Mouse (Mus musculus): Measurements from ENCODE around the gene H2afx. TPM values are rescaled to one million over a fixed set of nuclear protein-coding genes. Genes with fewer than 3 reads are reported as not detected.
"Not testable (repeated sequence)": the region's sequence is repeated elsewhere in the genome, so short reads cannot be mapped to it uniquely, and the experiment has no call there.

Gene H2afx
- polyA plus RNA-seq, 1 experiment from 2014 or later = 128 TPM

DNA sequence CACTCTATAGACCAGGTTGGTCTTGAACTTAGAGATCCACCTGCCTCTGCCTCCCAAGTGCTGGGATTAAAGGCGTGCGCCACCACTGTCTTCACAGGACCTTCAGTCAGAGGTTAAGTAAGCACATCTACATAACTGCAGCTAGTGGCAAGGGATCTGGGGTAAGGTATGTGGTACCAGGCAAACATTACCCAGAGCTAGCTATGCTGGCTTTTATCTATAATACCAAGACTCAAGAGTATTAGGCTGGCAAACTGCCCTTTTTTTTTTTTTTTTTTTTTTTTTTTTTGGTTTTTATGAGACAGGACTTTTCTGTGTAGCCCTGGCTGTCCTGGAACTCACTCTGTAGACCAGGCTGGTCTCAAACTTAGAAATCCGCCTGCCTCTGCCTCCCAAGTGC lies 34.5 kb upstream of the H2afx start:
- WGBS = 97% methylated on average over 3 of the region's 3 CpGs
- peaks cover 74% of the 10 kb centered on the region for H3K36me3 ChIP-seq (ENCODE audit: control insufficient read depth, insufficient read depth, low read length)
- DNase-seq; H3K27me3 ChIP-seq (ENCODE audit: control insufficient read depth, insufficient read depth, low read length); H3K4me2 ChIP-seq (ENCODE audit: low read length); H3K9me3 ChIP-seq (ENCODE audit: control insufficient read depth, low read length); H3K27ac ChIP-seq (replicated peaks; ENCODE audit: low read depth, low read length); H3K4me1 ChIP-seq (ENCODE audit: control insufficient read depth, insufficient read depth, low read length); ATAC-seq (ENCODE audit: low FRiP score, low TSS enrichment); H3K9ac ChIP-seq (replicated peaks; ENCODE audit: low read length); H3K4me3 ChIP-seq (replicated peaks; ENCODE audit: low read depth, low read length): not testable (repeated sequence)

DNA sequence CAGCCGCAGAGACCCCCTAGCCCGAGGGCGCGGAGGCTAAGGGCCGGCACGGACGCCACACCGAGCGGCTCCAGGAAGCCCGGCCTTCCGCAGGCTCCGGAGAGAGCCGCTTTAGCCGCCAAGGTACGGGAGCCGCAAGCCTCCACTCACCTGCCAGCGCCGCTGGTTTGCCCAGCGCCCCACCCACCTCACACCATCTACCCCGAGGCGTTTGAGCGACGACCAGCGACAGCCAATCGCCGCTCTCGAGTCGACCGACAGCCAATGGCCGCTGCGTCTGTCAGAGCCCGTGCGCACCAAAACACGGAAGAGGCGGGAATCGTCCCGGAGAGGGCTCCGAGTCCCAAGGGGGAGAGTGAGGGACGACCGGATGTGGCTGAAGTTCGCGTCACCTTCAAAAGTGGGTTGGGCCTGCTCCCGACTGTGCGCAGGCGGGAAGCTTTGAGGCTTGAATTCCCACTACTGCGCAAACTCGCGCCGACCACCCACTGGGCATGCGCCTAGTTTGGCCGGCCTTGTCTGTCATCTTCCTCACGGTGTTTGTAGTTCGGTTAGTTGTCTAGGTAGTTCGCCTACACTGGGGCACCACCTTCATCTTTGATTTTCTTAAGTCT lies 28.9 kb upstream of the H2afx start, which contains the start of gene Hinfp:
Gene Hinfp, minus strand, starts transcription at position 206 of the 614 bp plus-strand sequence.
- DNase-seq (peak; percentile 100), ATAC-seq (ENCODE audit: low FRiP score, low TSS enrichment) (peak; percentile 98)
- H3K27me3 ChIP-seq (ENCODE audit: control insufficient read depth, insufficient read depth, low read length) = no peaks in the 10 kb centered on the region
- whole genome bisulfite sequencing = 0% methylated on average over 54 of the region's 54 CpGs
- peak within 1 kb of the TSS; percentile 89 for H3K4me3 ChIP-seq (replicated peaks; ENCODE audit: low read depth, low read length)
- H3K9me3 ChIP-seq (ENCODE audit: control insufficient read depth, low read length) = no peaks in the 10 kb centered on the region
- H3K4me1 ChIP-seq (ENCODE audit: control insufficient read depth, insufficient read depth, low read length) = peaks cover 5% of the 10 kb centered on the region
- H3K4me2 ChIP-seq (ENCODE audit: low read length) = peak within 1 kb of the TSS; percentile 64
- peak within 1 kb of the TSS; percentile 86 for H3K27ac ChIP-seq (replicated peaks; ENCODE audit: low read depth, low read length)
- peak within 1 kb of the TSS; percentile 85 for H3K9ac ChIP-seq (replicated peaks; ENCODE audit: low read length)
- H3K36me3 ChIP-seq (ENCODE audit: control insufficient read depth, insufficient read depth, low read length) = peaks cover 24% of the 10 kb centered on the region

DNA sequence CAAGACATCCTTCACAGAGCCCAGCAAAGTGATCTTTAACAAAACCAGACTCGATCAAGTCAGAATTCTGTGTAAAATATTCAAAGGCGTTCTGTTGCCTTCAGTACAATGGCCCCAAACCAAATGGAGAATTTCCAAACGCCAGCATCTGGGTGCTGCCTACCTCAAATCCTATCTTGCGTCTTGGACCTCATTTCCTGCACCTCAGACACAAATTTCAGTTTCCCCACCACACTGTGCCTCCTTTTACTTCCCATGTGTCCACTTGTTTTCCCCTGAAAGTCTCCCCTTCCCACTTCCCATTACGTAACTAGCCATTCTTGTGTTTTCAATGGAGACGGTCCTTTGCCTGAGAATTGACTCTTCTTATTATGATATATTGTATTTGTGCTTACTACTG lies 28.0 kb upstream of the H2afx start:
- WGBS = 92% methylated on average over 6 of the region's 6 CpGs

DNA sequence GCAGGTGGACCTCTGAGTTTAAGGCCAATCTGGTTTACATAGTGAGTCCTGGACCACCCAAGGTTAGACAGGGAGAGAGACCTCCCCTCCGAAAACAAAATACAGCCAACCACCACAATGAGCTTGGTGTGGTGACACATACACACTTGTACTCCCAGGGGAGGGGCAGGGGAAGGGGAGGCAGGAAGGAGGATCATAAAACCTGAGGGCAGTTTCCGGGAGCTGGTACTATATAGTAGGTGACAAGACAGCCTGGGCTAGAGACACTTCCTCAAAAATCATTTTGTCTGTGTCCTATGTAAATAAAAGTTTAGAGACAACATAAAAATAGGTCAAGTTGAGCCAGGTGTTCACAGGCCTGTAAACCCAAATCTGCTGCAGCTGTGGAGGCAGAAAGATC lies 27.2 kb upstream of the H2afx start:
- Histone ChIP-seq H3K27me3 (ENCODE audit: control insufficient read depth, insufficient read depth, low read length) (no peaks in the 10 kb centered on the region), H3K36me3 (ENCODE audit: control insufficient read depth, insufficient read depth, low read length) (peaks cover 18% of the 10 kb centered on the region), H3K4me2 (ENCODE audit: low read length) (no peak overlapping the region), H3K27ac (replicated peaks; ENCODE audit: low read depth, low read length) (no peak overlapping the region), H3K4me1 (ENCODE audit: control insufficient read depth, insufficient read depth, low read length) (peaks cover 5% of the 10 kb centered on the region), H3K9me3 (ENCODE audit: control insufficient read depth, low read length) (no peaks in the 10 kb centered on the region), H3K9ac (replicated peaks; ENCODE audit: low read length) (no peak overlapping the region), H3K4me3 (replicated peaks; ENCODE audit: low read depth, low read length) (no peak overlapping the region)
- ATAC-seq (ENCODE audit: low FRiP score, low TSS enrichment) (no peak), DNase-seq (no peak)
- 88% methylated on average over 2 of the region's 2 CpGs for WGBS

More for the DNA sequence above, 28.0 kb upstream of the H2afx start:
- Histone ChIP-seq H3K27ac (replicated peaks; ENCODE audit: low read depth, low read length) (no peak overlapping the region), H3K4me2 (ENCODE audit: low read length) (no peak overlapping the region), H3K36me3 (ENCODE audit: control insufficient read depth, insufficient read depth, low read length) (peaks cover 22% of the 10 kb centered on the region), H3K27me3 (ENCODE audit: control insufficient read depth, insufficient read depth, low read length) (no peaks in the 10 kb centered on the region), H3K9ac (replicated peaks; ENCODE audit: low read length) (no peak overlapping the region), H3K9me3 (ENCODE audit: control insufficient read depth, low read length) (no peaks in the 10 kb centered on the region), H3K4me1 (ENCODE audit: control insufficient read depth, insufficient read depth, low read length) (peaks cover 5% of the 10 kb centered on the region), H3K4me3 (replicated peaks; ENCODE audit: low read depth, low read length) (no peak overlapping the region)
- DNase-seq (no peak), ATAC-seq (ENCODE audit: low FRiP score, low TSS enrichment) (no peak)

DNA sequence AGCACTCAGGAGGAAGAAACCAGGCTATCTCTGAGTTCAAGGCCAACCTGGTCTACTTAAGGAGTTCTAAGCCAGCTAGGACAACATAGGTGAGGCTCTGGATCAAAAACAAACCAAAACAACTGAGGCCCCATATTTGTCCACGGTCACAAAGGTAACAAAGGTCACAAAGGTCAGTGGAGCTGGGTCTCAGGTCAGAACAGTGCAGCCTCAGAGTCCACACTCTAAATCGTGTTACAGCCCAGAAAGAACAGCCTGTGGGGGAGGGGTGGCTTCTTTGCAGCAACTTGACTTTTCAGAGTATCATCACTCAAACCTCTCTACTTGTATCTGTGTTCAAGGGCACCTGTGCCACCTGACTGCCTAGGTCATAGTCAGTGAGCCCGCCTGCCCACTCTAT lies 24.7 kb upstream of the H2afx start:
- DNase-seq (no peak), ATAC-seq (ENCODE audit: low FRiP score, low TSS enrichment) (no peak)
- Histone ChIP-seq H3K9me3 (ENCODE audit: control insufficient read depth, low read length) (no peaks in the 10 kb centered on the region), H3K4me1 (ENCODE audit: control insufficient read depth, insufficient read depth, low read length) (peaks cover 2% of the 10 kb centered on the region), H3K36me3 (ENCODE audit: control insufficient read depth, insufficient read depth, low read length) (peaks cover 38% of the 10 kb centered on the region), H3K4me2 (ENCODE audit: low read length) (no peak overlapping the region), H3K9ac (replicated peaks; ENCODE audit: low read length) (no peak overlapping the region), H3K27ac (replicated peaks; ENCODE audit: low read depth, low read length) (no peak overlapping the region), H3K27me3 (ENCODE audit: control insufficient read depth, insufficient read depth, low read length) (no peaks in the 10 kb centered on the region), H3K4me3 (replicated peaks; ENCODE audit: low read depth, low read length) (no peak overlapping the region)
- 63% methylated on average over 3 of the region's 3 CpGs for WGBS

DNA sequence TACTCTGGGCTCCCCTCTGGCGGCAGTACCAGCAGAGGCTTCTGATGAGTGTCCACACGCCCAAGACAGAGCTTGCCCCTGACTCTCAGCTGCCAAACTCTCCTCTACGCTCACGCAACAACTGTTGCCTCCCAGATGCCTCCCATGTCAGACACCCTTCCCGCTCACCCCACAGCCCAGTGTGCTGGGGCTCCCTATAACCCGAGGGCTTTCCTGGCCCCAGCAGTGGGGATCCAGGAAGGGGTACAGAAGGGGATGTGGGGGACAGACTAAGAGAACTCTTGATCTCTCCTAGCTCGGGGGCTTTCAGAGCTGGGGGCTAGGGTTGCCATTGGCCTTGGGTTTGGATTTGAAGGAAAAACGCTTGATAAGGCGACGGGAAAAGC lies 23.8 kb upstream of the H2afx start:
- no peaks in the 10 kb centered on the region for H3K4me1 ChIP-seq (ENCODE audit: control insufficient read depth, insufficient read depth, low read length)
- H3K4me2 ChIP-seq (ENCODE audit: low read length) = no peak overlapping the region
- H3K36me3 ChIP-seq (ENCODE audit: control insufficient read depth, insufficient read depth, low read length) = peaks cover 47% of the 10 kb centered on the region
- DNase-seq = no peak
- H3K4me3 ChIP-seq (replicated peaks; ENCODE audit: low read depth, low read length) = no peak overlapping the region
- WGBS = 25% methylated on average over 10 of the region's 10 CpGs
- H3K27ac ChIP-seq (replicated peaks; ENCODE audit: low read depth, low read length) = no peak overlapping the region
- no peaks in the 10 kb centered on the region for H3K9me3 ChIP-seq (ENCODE audit: control insufficient read depth, low read length)
- no peak overlapping the region for H3K9ac ChIP-seq (replicated peaks; ENCODE audit: low read length)
- ATAC-seq (ENCODE audit: low FRiP score, low TSS enrichment) = no peak
- no peaks in the 10 kb centered on the region for H3K27me3 ChIP-seq (ENCODE audit: control insufficient read depth, insufficient read depth, low read length)

DNA sequence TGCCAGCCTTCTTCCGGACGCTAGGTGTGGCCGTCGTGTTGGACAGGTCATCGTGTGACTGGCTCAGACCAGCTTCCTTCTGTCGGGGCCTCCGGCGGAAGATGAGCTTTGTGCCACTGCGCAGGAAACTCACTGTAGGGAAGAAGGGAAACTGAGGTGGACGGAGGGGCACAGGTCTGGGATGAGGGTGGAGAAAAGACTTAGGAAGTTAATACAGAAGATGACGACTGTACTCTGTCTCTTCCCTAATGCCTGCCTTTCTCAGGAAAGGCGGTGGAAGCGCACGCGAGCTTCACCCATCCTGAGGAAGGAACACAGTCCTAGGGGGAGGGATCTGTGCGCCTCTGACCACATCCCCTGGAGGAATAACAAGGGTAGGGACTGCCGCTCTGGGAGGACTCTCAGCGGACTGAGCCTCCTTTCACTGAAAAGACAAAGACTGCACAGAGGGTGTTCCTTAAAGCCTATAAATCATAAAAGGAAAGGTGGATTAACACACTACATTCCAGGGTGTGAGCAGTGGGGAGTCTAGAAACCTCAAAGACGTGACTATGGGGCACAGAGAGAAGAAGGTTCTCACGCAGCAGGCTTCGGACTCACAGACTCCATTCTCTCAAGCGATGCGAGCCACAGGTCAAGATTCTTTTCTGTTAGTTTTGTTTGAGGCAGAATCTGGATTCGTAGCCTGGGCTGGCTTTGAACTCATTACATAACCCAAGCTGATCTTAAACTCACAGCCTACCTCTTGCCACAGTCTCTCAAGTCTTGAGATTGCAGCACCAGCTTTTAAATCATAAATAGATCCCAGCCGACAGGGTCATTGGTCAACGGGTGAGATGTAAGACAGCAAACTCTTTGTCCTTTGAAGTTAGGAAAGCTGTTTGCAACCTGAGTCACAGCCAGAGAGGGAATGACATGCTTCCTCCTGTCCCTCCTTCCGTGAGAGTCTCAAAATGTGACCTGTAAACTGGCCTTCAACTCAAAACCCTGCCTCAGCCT lies 23.1 kb upstream of the H2afx start:
- Histone ChIP-seq H3K4me1 (ENCODE audit: control insufficient read depth, insufficient read depth, low read length) (no peaks in the 10 kb centered on the region), H3K9me3 (ENCODE audit: control insufficient read depth, low read length) (no peaks in the 10 kb centered on the region), H3K4me3 (replicated peaks; ENCODE audit: low read depth, low read length) (no peak overlapping the region), H3K4me2 (ENCODE audit: low read length) (no peak overlapping the region; the same call in 1 of the 2 replicates), H3K27ac (replicated peaks; ENCODE audit: low read depth, low read length) (no peak overlapping the region), H3K27me3 (ENCODE audit: control insufficient read depth, insufficient read depth, low read length) (no peaks in the 10 kb centered on the region), H3K9ac (replicated peaks; ENCODE audit: low read length) (no peak overlapping the region), H3K36me3 (ENCODE audit: control insufficient read depth, insufficient read depth, low read length) (peaks cover 54% of the 10 kb centered on the region)
- 7% methylated on average over 27 of the region's 27 CpGs for WGBS
- ATAC-seq (ENCODE audit: low FRiP score, low TSS enrichment) = no peak
- peak; percentile 39 for DNase-seq

DNA sequence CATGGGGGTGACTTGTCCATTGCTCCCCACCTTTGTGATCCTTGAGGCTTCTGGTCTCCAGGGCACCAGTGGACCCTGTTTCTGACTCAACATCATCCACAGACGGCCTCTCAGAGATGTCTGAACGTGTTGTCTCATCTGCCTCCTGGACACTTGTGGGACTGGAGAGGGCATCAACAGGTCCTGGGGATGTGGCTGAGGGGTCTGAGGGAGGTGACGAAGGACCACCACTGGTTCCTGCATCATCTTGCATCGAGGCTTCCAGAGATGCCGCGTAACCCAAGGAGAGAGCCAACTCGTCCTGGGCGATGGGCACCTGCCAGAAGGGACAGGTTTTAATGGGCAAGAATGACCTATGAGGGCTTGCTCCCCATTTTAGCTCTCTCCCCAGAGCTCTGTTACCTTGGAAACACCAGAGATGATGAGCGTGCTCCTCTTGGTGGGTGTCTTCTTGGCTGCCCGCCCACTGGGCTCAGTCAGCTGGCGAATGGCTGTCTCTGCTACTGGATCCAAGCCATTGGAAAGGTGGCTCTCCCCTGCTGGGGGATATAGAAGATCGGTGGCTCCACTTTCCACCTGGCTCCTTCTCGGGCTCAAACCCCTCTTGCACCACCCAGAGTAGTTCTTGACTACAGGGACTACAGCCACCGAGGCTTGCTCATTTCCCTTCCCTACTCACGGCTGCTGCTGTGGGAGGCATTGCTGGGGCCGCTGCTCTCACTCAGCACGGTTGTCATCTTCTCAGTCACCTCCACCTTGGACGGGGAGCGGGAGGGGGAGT lies 20.8 kb upstream of the H2afx start:
- WGBS = 70% methylated on average over 19 of the region's 19 CpGs
- Histone ChIP-seq H3K9ac (replicated peaks; ENCODE audit: low read length) (no peak overlapping the region), H3K27ac (replicated peaks; ENCODE audit: low read depth, low read length) (no peak overlapping the region), H3K4me1 (ENCODE audit: control insufficient read depth, insufficient read depth, low read length) (peaks cover 17% of the 10 kb centered on the region), H3K9me3 (ENCODE audit: control insufficient read depth, low read length) (no peaks in the 10 kb centered on the region), H3K36me3 (ENCODE audit: control insufficient read depth, insufficient read depth, low read length) (peaks cover 55% of the 10 kb centered on the region), H3K4me2 (ENCODE audit: low read length) (no peak overlapping the region), H3K27me3 (ENCODE audit: control insufficient read depth, insufficient read depth, low read length) (no peaks in the 10 kb centered on the region), H3K4me3 (replicated peaks; ENCODE audit: low read depth, low read length) (no peak overlapping the region)
- no peak for DNase-seq
- no peak for ATAC-seq (ENCODE audit: low FRiP score, low TSS enrichment)

Data from midbrain, embryonic 14.5 days (tissue).